Mouse (Mus musculus) lung, postnatal 10 days (tissue): ENCODE results near the gene Nabp2.

Experiments used
- DNase-seq: peaks from one replicate; pipeline ENCODE4 v3.0.0; 2021

Gene Nabp2

GRCm38 (mm10) chr10:128380565-128380964 lies 30.7 kb downstream of the Nabp2 start:
- peak; percentile 47 for DNase-seq

GRCm38 (mm10) chr10:128379260-128379659 lies 32.0 kb downstream of the Nabp2 start:
- DNase-seq, result no peak

GRCm38 (mm10) chr10:128378462-128378861 lies 32.8 kb downstream of the Nabp2 start:
- no peak for DNase-seq

- no peak for DNase-seq
These were observed 33.3 kb downstream of the Nabp2 start for GRCm38 (mm10) chr10:128377940-128378448.

- peak; percentile 53 for DNase-seq
These were observed 33.9 kb downstream of the Nabp2 start for GRCm38 (mm10) chr10:128377222-128377939.

- peak; percentile 89 for DNase-seq
These were observed 34.7 kb downstream of the Nabp2 start, which contains the start of gene Ankrd52 for GRCm38 (mm10) chr10:128376455-128377211. Ankrd52 (plus strand) TSS chr10:128377115.

- no peak for DNase-seq
These were observed 35.2 kb downstream of the Nabp2 start for GRCm38 (mm10) chr10:128376099-128376454.

GRCm38 (mm10) chr10:128374393-128374792 lies 36.9 kb downstream of the Nabp2 start:
- DNase-seq, result no peak

- DNase-seq, result no peak
These were observed 38.1 kb downstream of the Nabp2 start for GRCm38 (mm10) chr10:128372989-128373748.

GRCm38 (mm10) chr10:128372142-128372541 lies 39.1 kb downstream of the Nabp2 start:
- no peak for DNase-seq

- no peak for DNase-seq
These were observed 40.7 kb downstream of the Nabp2 start for GRCm38 (mm10) chr10:128370601-128371000.

- DNase-seq, result no peak
These were observed 41.3 kb downstream of the Nabp2 start for GRCm38 (mm10) chr10:128370021-128370420.

- DNase-seq, result no peak
These were observed 41.7 kb downstream of the Nabp2 start for GRCm38 (mm10) chr10:128369599-128369998.

GRCm38 (mm10) chr10:128369218-128369543 lies 42.1 kb downstream of the Nabp2 start:
- DNase-seq, result no peak

GRCm38 (mm10) chr10:128368402-128369217 lies 42.7 kb downstream of the Nabp2 start, which contains the start of gene Coq10a:
Coq10a (minus strand) TSS chr10:128368997.
- peak; percentile 95 for DNase-seq

GRCm38 (mm10) chr10:128367899-128368401 lies 43.3 kb downstream of the Nabp2 start:
- DNase-seq, result no peak

- DNase-seq, result peak; percentile 65
These were observed 48.7 kb downstream of the Nabp2 start for GRCm38 (mm10) chr10:128362568-128362967.

GRCm38 (mm10) chr10:128361836-128362235 lies 49.5 kb downstream of the Nabp2 start:
- DNase-seq, result no peak

- no peak for DNase-seq
These were observed 52.1 kb downstream of the Nabp2 start for GRCm38 (mm10) chr10:128359226-128359625.

GRCm38 (mm10) chr10:128358796-128359195 lies 52.5 kb downstream of the Nabp2 start:
- peak; percentile 77 for DNase-seq
